Mouse (Mus musculus) limb, embryonic 10.5 days (tissue): Measurements from ENCODE around the gene Vmn1r3. TPM values are rescaled to one million over a fixed set of nuclear protein-coding genes. Genes with fewer than 3 reads are reported as not detected.
"Not testable (repeated sequence)": the region's sequence is repeated elsewhere in the genome, so short reads cannot be mapped to it uniquely, and the experiment has no call there.

ENCODE experiments used
- DNase-seq: peaks from one replicate; pipeline ENCODE4 v3.0.0-alpha.2; 2017; ENCODE audit warnings: low spot score
- H3K27ac ChIP-seq: fragments of 300-500 bp; sonication (generic); 2 replicates; pipeline ENCODE4 v1.5.1; 2016; ENCODE audit warnings: mild to moderate bottlenecking
- H3K27me3 ChIP-seq: fragments of 300-500 bp; sonication (generic); 2 replicates; pipeline ENCODE4 v1.6.1; 2016; ENCODE audit warnings: low read depth, mild to moderate bottlenecking; ENCODE audit not compliant: poor library complexity, severe bottlenecking
- H3K36me3 ChIP-seq: fragments of 300-500 bp; sonication (generic); 2 replicates; pipeline ENCODE4 v1.6.1; 2016; ENCODE audit warnings: mild to moderate bottlenecking, moderate library complexity
- H3K4me1 ChIP-seq: fragments of 300-500 bp; sonication (generic); 2 replicates; pipeline ENCODE4 v1.6.1; 2016
- H3K4me3 ChIP-seq: fragments of 300-500 bp; sonication (generic); 2 replicates; pipeline ENCODE4 v1.5.1; 2016; ENCODE audit warnings: mild to moderate bottlenecking, moderate library complexity
- H3K9me3 ChIP-seq: fragments of 300-500 bp; sonication (generic); replicated peaks from 2 replicates; pipeline ENCODE4 v1.6.1; 2016; ENCODE audit warnings: mild to moderate bottlenecking
- WGBS: fragments of 180-500 bp; shearing (Covaris S2); methylation state at CpG from one replicate; pipeline ENCODE4 v1.1.7; 2016; 5-methylcytosine and 5-hydroxymethylcytosine counted together
- polyA plus RNA-seq: library from polyadenylated mRNA; unstranded; fragments of >200 nt; fragmentation: Nextera tagmentation; extraction: Ambion mirVana; gene quantifications from 2 replicates; pipeline ENCODE4 v1.2.1, GENCODE M21; 2016

Vmn1r3 gene
- polyA plus RNA-seq, 1 experiment from 2014 or later: not detected

GRCm38 (mm10) chr4:3176746-3177490 is 8.2 kb downstream of the Vmn1r3 start:
- not testable (repeated sequence) for H3K4me3 ChIP-seq, H3K27ac ChIP-seq, H3K4me1 ChIP-seq, H3K27me3 ChIP-seq, H3K36me3 ChIP-seq
- H3K9me3 ChIP-seq: peaks cover 51% of the 10 kb centered on the region
- 86% methylated on average over 10 of the region's 10 CpGs for WGBS
- peak; percentile 27 for DNase-seq

GRCm38 (mm10) chr4:3176195-3176594 is 9.0 kb downstream of the Vmn1r3 start:
- peaks cover 50% of the 10 kb centered on the region for H3K9me3 ChIP-seq
- 90% methylated on average over 6 of the region's 6 CpGs for WGBS
- peak; percentile 15 for DNase-seq

GRCm38 (mm10) chr4:3175756-3176155 is 9.4 kb downstream of the Vmn1r3 start:
- 90% methylated on average over 7 of the region's 8 CpGs for WGBS
- H3K4me1 ChIP-seq: not testable (repeated sequence)

More at GRCm38 (mm10) chr4:3176195-3176594, 9.0 kb downstream of the Vmn1r3 start:
- H3K36me3 ChIP-seq, H3K27me3 ChIP-seq, H3K4me1 ChIP-seq, H3K27ac ChIP-seq, H3K4me3 ChIP-seq: not testable (repeated sequence)

GRCm38 (mm10) chr4:3174586-3174985 is 10.6 kb downstream of the Vmn1r3 start:
- peaks cover 35% of the 10 kb centered on the region for H3K9me3 ChIP-seq
- not testable (repeated sequence) for H3K27ac ChIP-seq, H3K36me3 ChIP-seq, H3K4me3 ChIP-seq, H3K27me3 ChIP-seq, H3K4me1 ChIP-seq
- DNase-seq: peak; percentile 26
- WGBS: 84% methylated on average over 4 of the region's 4 CpGs

More at GRCm38 (mm10) chr4:3175756-3176155, 9.4 kb downstream of the Vmn1r3 start:
- DNase-seq, H3K27me3 ChIP-seq, H3K27ac ChIP-seq, H3K36me3 ChIP-seq, H3K4me3 ChIP-seq: not testable (repeated sequence)
- H3K9me3 ChIP-seq: peaks cover 46% of the 10 kb centered on the region

GRCm38 (mm10) chr4:3167020-3167419 is 18.1 kb downstream of the Vmn1r3 start, which contains the start of gene Vmn1r2:
Vmn1r2 (plus strand) TSS chr4:3167320.
- H3K36me3 ChIP-seq, H3K4me3 ChIP-seq, H3K4me1 ChIP-seq, DNase-seq, H3K27ac ChIP-seq, H3K27me3 ChIP-seq: not testable (repeated sequence)
- peaks cover 17% of the 10 kb centered on the region for H3K9me3 ChIP-seq
- WGBS: no CpG with 5 or more reads among the region's 1 CpGs

- H3K27ac ChIP-seq: no peak overlapping the region
- H3K36me3 ChIP-seq: no peaks in the 10 kb centered on the region
- DNase-seq: peak; percentile 30
- 95% methylated on average over 4 of the region's 4 CpGs for WGBS
- no peak overlapping the region for H3K4me3 ChIP-seq
- H3K9me3 ChIP-seq: peaks cover 17% of the 10 kb centered on the region
- H3K27me3 ChIP-seq: no peaks in the 10 kb centered on the region
- no peaks in the 10 kb centered on the region for H3K4me1 ChIP-seq
These were observed 20.1 kb downstream of the Vmn1r3 start for GRCm38 (mm10) chr4:3165046-3165445.

- peak; percentile 15 for DNase-seq
- H3K4me1 ChIP-seq, H3K4me3 ChIP-seq, H3K27me3 ChIP-seq, H3K36me3 ChIP-seq, H3K27ac ChIP-seq: not testable (repeated sequence)
- peaks cover 17% of the 10 kb centered on the region for H3K9me3 ChIP-seq
These were observed 20.7 kb downstream of the Vmn1r3 start for GRCm38 (mm10) chr4:3164429-3164828.

GRCm38 (mm10) chr4:3153320-3153719 is 31.8 kb downstream of the Vmn1r3 start:
- H3K4me3 ChIP-seq, H3K9me3 ChIP-seq, H3K36me3 ChIP-seq, H3K27me3 ChIP-seq, H3K27ac ChIP-seq, H3K4me1 ChIP-seq, DNase-seq: not testable (repeated sequence)
- 72% methylated on average over 2 of the region's 2 CpGs for WGBS

- H3K36me3 ChIP-seq, H3K27ac ChIP-seq, H3K9me3 ChIP-seq, H3K27me3 ChIP-seq, H3K4me3 ChIP-seq, DNase-seq, H3K4me1 ChIP-seq: not testable (repeated sequence)
- 5% methylated on average over 2 of the region's 3 CpGs for WGBS
These were observed 37.2 kb downstream of the Vmn1r3 start for GRCm38 (mm10) chr4:3147926-3148325.

Other genes with a start within 250 kb of the Vmn1r3 start
- not detected in 2 replicates for gene Vmn1r2, start 18.0 kb downstream of the Vmn1r3 start, polyA plus RNA-seq